Mouse (Mus musculus): ENCODE data around the gene Pim1.
"Not testable (repeated sequence)": the region's sequence is repeated elsewhere in the genome, so short reads cannot be mapped to it uniquely, and the experiment has no call there.

The Pim1 gene

DNA sequence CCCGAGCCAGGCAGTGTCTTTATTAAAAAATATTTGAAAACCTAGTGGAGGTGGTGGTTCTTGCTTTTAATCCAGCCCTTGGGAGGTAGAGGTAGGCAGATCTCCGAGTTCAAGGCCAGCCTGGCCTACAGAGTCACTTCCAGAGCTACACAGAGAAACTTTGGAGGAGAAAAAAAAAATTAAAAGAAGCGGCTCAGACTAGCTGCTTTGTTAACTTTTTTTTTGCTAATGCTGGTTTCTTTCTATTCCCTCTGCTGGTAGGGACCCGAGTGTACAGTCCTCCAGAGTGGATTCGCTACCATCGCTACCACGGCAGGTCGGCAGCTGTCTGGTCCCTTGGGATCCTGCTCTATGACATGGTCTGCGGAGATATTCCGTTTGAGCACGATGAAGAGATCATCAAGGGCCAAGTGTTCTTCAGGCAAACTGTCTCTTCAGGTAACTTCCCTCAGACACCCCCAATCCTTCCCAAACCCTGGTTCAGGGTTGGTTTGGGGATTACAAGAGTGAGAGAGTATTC, 3.0 kb downstream of the Pim1 start:
- DNase-seq (ENCODE audit: low read depth, low spot score), result no peak

DNA sequence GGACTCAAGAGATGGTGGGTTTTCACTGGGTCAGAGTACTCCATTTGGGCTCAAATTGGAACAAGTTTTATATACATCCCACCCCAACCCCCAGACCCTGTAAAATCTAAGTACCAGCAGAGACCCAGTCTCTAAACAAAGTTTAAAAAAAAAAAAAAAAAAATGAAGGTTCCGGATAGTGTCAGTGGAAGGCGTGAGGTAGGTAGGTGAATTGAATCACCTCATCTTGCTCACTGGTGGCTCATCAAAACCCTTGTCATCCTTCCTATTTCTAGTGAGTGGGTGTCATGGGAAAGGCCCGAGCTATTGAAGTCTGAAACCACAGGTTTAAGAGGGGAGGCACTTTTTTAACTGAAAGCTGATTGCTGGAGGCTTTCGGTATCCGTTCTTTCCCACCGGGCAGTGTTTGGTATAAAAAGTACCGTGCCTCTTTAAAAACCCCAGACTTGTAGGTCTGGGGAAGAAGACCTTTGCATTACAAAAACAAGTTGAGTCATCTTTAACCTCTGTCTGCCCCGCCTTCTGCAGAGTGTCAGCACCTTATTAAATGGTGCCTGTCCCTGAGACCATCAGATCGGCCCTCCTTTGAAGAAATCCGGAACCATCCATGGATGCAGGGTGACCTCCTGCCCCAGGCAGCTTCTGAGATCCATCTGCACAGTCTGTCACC, 3.6 kb downstream of the Pim1 start:
- DNase-seq (ENCODE audit: low read depth, low spot score), result no peak

DNA sequence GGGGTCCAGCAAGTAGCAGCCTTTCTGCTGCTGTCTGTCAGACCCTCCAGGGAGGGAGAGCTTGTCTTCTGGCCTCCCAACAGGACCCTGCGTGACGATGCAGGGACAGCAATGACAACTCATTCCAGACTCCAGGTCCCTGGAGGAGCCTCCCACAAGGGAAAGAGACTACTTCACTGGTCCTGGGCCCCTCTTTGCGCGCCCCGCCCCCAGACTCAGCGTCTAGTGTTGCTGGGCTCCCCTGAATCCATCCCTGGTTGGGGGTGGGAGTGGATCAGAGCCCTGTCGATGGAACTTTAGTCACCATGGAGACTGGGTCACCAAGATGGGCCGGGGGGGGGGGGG, 4.2 kb downstream of the Pim1 start:
- no peak for DNase-seq (ENCODE audit: low read depth, low spot score)

DNA sequence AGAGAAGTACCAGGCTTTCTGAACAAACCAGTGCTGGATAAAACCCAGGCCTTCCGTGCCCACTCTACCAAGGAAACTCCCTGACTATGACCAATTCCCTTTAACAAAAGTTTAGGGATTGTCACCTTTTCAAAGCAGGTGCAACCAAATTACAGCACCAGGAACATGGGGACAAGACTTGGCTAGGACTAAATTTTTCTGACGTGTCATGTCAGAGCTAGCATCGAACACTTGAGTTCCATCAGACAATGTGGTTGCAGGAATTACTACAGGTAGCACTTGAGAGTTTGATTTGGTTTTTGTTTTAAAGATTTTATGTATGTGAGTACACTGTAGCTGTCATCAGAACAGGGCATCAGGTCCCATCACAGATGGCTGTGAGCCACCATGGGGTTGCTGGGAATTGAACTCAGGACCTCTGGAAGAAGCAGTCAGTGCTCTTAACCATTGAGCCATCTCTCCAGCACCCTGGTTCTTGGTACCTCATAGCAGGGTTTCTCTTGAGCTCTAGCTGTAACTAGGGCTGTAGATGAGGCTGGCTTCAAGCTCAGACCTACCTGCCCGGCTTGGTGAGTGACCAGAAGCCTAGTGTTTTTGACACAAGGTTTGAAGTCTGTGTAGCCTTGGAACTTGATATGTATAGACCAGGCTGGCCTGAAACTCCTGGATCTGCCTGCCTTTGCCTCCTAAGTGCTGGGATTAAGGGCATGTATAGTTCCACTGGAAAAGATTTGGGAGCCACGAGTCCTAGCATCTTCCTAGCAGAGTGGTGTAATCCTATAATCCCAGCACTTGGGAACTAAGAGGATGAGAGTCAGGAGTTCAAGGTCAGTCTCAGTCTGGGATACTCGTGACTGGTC, 5.9 kb downstream of the Pim1 start:
- DNase-seq (ENCODE audit: low read depth, low spot score), result no peak

DNA sequence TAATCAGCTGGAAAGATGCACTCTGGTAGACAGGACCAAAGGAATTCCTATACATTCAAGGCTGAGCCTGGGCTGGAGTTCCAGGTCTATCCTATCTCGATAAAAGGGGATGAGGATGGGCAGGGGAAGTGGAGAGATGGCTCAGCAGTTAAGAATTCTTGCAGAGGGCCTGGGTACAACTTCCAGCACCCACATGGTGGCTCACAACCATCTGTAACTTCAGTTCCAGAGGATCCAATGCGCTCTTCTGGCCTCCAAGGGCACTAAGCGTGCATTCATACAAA, 6.5 kb downstream of the Pim1 start:
- DNase-seq (ENCODE audit: low read depth, low spot score), result no peak

DNA sequence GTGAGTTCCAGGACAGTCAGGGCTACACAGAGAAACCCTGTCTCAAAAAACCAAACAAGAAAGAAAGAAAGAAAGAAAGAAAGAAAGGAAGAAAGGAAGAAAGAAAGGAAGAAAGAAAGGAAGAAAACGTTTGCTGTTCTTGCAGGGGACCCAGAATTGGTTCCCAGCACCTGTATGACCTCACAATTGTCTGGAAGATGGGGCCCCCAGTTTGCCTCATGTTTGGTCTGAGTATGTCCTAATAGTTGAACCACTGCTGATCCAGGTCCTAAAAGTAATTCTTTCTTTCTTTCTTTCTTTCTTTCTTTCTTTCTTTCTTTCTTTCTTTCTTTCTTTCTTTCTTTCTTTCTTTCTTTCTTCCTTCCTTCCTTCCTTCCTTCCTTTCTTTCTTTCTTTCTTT, 6.9 kb downstream of the Pim1 start:
- not testable (repeated sequence) for DNase-seq (ENCODE audit: low read depth, low spot score)

DNA sequence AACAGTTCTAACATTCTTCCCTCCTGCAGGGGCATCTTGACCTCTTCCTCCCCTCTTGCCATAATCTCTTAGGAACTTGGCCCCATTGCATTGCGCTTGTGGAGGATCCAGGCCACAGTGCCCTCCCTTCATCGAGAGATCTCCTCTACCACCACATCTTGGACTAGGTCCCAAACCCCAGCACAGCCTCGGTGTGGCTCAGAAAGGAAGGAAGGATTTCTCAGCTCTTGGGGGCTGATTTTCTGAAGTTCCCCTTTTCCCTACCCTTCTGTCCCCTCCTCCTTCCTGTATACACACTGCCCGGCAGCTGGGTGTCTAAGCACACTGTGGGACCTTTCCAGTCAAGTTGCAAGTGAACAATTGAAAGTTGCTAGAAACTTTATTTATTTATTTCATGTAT, 7.5 kb downstream of the Pim1 start:
- DNase-seq (ENCODE audit: low read depth, low spot score), result peak; percentile 36

DNA sequence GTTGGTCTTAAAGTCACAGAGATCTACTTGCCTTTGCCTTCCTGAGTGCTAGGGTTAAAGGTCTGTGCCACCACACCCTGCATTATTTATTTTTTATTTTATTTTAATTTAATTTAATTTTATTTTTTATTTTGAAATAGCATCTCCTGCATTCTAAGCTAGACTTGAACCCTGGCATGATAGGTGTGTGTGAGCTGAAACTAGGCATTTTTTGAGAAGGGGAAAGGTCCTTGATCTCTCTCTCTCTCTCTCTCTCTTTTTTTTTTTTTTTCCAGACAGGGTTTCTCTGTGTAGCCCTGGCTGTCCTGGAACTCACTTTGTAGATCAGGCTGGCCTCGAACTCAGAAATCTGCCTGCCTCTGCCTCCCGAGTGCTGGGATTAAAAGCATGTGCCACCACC, 8.4 kb downstream of the Pim1 start:
- DNase-seq (ENCODE audit: low read depth, low spot score), result not testable (repeated sequence)

DNA sequence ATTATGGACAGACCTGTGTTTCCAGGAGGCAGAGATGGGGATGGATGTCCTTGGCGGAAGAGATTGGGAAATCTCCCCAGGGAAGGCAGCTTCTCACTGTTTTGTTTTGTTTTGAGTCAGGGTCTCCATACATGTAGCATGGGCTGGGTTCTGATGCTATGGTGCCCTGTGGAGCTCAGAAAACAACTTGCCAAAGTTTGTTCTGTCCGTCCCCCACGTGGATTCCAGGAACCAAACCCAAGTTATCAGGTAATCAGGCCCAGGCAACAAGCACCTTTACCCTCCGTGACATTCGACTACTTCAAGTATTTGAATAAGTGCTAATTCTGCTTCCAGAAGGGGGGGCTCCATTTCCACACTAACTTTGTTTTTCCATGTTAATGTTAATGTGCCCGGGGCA, 9.0 kb downstream of the Pim1 start:
- no peak for DNase-seq (ENCODE audit: low read depth, low spot score)

DNA sequence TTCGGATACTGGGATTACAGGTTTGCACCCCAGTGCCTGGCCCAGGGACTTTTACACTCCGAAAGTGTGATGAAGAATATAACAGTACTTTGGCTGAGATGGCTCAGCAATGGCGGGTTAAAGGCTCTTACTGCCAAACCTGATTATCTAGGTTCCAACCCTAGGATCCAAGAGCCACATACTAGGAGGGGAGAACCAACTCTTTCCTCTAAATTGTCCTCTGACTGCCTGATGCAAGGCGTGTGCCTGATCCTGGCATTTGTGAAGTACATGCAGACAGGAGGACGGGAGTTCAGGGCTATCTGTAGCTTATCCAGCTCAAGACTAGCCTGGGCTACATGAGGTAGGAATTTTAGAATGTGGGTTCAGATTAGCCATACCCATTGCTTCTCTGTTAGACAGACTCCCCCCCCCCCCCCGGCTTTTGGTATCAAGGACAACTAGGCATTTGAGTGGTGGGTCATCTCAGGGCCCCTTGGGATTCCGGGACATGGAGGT, 9.7 kb downstream of the Pim1 start:
- no peak for DNase-seq (ENCODE audit: low read depth, low spot score)

DNA sequence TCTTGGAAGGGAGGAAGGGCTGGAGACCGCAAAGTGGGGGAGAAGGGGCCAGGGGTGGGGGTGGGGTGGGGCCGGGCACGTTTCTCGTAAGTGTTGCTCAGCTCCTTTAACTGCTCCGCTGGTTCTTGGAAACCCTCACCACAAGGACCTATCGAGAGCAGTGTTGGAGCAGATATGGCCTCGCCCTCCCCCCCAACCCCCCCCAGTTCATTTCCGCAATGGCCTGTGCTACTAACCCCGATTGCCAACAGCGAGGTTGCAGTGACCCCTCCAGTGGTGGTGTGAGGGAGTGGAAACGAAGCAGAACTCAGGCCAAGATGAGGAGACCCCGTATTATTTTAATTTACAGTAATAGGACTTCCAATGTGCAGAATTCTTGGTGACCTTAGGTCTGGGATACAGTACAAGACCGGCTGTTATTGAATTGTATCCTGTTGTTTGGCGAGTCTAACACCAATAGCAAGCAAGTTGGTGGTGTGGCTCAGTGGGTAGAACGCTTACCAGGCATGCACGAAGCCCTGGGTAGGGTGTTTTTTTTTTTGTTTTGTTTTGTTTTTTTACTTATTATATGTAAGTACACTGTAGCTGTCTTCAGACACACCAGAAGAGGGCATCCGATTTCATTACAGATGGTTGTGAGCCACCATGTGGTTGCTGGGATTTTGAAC, 10.4 kb downstream of the Pim1 start:
- DNase-seq (ENCODE audit: low read depth, low spot score), result no peak

DNA sequence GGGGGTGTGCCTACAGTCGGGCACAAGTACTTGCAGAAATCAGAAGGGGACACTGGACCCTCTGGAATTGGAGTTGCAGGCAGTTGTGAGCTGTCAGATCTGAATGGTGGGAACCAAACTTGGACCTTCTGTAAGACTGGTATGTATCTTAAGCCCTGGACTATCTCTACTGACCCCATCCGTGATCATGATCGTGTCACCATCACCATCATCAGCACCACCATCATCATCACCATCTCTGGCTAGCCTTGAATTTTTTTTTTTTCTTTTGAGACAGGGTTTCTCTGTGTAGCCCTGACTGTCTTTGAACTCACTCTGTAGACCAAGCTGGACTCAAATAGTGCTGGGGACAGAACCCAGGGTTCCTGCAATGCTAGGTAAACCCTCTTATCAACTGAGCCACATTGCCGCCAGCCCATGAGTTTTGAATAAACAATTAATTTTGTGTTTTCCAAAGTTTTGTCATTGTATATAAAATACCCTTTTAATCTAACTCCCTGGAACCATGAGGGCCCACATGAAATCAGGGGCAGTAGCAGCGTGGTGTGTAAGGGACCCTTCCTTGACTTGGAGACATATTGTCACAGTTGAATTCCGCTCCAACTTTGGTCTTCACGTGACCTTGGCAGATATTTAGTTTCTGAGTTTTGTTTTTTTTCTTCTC, 11.6 kb downstream of the Pim1 start:
- DNase-seq (ENCODE audit: low read depth, low spot score), result no peak

DNA sequence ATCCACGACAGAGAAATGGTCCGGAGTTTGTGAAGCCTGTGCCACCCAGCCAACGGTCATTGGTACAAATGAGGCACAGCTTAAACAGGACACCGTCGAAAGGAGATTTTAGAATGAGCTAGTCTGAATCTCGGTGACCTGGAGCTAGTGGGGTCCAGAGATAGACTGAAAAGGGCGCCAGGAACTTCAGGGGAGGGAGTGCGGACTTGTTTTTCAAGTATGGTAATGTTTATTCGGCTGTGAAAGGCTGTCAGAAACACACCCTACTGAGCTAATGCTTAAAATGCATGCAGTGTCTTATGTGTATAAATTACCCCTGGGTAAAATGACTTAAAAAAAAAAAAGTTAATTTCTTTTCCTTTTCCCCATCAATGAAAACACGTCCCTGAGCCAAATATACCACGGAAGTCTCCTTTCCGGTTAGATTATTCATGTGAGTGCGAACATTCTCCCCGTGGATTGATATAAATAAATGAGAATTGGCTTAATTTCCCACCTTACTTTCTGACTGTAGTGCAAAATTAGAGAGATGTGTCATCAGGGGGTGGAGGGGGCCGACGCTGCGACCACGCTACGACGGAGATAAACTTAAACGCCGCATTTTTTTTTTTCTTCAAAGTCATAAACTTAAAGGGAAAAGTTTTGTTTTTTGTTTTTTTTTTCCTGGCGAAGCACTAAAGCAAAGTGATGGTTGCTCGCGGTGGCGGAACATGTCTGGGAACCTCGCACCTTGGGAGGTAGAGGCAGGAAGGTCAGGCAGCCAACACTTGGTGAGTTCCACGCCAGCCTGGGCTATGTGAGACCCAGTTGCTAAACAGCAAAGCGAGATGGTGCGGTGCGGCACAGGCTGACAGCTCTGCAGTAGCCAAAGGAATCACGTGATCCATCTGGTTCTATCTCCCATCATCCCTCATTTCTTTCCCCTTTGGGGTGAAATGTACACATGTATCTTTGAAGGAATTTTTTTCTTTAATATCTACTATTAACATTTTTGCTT, 12.4 kb downstream of the Pim1 start:
- no peak for DNase-seq (ENCODE audit: low read depth, low spot score)

DNA sequence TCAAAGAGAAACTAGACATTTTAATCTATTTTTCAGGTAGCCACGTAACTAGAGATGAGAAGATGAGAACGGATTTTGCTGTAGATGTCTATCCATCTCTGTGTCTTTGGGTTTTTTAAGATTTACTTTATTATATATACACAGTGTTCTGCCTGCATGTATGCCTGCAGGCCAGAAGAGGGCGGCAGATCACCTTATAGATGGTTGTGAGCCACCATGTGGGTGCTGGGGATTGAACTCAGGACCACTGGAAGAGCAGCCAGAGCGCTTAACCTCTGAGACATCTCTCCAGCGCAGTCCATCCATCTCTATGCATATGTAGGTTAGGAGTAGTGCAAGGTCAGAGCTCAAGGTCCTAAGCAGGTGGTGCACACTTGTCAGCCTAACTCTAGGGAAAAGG, 13.1 kb downstream of the Pim1 start:
- DNase-seq (ENCODE audit: low read depth, low spot score), result no peak

DNA sequence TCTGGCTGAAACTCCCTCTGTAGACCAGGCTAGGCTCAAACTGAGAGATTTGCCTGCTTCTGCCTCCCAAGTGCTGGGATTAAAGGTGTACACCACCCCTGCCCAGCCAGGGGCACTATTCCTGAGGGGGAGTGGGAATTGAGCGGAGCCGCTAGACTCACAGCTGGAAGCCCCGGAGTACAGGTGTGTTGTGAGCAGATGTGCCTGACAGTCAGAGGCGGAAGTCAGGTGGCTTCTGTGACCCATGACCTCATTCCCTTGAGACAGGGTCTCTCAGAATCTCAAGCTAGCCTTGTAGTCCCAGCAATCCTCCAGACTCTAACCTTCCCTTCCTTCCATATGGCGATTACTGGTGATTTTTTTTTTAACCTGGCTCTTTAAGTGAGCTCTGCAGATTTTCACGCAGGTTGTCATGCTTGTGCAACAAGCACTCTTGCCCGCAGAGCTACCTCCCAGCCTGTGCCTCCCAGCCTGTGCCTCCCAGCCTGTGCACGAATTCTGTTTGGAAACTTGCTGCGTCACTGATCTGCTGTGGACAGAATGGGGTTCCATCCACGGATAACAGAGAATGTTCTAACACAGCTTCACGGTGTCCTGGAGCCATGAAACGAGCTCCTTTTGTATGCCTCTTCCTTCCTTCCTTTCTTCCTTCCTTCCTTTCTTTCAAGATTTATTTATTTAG, 18.5 kb downstream of the Pim1 start:
- DNase-seq (ENCODE audit: low read depth, low spot score), result no peak

DNA sequence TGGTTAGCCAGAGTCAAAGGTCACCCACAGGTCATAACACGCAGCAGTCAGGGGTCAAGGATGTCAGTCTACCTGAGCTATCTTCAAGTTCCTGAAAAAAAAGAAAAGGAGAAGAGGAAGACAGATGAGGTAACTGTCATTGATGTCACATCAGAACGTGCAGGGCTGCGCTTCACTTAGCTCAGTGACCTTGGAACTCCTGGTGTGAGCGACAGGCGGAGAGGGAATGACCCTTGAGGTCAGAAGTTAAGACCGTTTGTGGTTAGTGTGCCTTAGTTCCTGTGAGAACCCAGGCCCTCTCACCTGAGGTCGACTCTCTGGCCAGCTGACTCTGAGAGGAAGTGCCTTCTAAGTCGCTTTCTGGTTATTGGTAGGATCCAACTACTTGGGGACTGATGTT, 20.1 kb downstream of the Pim1 start:
- no peak for DNase-seq (ENCODE audit: low read depth, low spot score)

DNA sequence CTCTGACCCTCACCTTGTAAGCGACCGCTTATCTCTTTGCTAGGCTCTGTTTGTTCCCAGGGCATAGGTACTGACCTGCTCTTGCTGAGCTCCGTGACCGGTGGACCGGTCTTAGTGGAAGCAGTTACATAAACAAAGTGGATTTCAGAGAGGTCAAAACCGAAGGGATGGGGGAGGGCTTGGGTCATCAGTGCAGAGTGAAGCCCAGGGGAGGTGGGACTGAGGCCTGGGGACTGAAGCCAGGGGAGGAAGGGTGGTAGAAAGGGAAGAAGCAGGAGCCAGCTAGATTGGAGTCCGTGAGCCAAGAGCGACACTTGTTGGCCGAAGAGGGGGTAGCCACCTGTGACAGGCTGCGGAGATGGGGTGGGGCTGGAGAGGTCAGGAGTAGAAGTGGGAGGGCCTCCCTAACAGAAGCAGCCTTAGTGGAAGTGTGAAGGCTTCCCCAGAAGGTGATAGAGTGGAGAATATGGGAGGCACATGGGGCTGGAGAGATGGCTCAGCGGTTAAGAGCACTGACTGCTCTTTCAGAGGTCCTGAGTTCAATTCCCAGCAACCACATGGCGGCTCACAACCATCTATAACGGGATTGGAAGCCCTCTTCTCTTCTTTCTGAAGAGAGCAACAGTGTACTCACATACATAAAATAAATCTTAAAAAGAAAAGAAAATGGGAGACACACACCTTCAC, 22.6 kb downstream of the Pim1 start:
- DNase-seq (ENCODE audit: low read depth, low spot score), result no peak

DNA sequence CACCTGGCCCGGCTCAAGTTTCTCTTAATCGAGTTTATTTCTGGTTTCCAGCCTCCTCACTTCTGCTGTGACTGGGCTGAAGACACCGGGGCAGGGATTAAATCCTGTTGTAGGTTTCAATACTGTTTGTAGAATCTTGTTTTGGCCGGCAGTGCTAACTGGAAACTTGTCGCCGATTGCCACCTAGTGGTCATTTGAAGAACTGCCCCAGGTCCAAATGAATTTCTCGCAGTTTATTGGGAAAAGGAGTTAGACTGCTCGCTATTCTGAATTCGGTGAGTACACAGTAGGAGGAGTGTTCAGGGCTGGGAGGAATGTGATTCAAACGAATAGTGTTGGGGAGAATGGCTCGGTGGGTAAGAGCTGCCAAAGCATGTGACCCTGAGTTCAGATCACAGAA, 23.9 kb downstream of the Pim1 start:
- DNase-seq (ENCODE audit: low read depth, low spot score), result peak; percentile 72

DNA sequence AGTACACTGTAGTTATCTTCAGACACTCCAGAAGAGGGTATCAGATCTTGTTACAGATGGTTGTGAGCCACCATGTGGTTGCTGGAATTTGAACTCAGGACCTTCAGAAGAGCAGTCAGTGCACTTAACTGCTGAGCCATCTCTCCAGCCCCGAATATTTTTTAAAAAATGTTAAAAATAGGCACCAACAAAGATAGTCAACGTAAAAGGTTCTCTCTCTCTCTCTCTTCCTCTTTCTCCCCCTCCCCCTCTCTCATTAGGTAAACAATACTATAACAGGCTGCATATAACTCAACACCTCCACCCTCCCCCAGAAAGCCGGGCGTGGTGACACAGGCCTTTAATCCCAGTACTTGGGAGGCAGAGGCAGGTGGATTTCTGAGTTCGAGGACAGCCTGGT, 28.1 kb downstream of the Pim1 start:
- not testable (repeated sequence) for DNase-seq (ENCODE audit: low read depth, low spot score)

DNA sequence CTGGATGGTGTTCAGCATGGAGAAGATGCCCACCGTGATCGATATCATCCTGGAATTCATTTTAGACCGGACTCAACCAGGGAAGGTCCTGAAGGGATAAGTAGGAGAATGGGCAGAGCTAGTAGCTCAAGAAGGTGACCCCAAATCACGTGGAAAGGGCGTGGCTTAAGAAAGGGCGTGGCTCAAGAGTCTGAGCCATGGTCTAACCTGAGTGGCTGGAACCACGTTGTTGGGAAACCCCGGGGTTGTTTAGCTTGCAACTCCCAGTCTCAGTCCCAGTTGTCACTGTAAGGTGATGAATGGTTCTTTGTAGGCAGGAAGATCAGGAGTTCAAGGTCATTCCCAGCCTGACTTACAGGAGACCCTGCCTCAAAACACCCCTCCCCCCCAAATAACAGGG, 29.2 kb downstream of the Pim1 start:
- DNase-seq (ENCODE audit: low read depth, low spot score), result no peak
